Mouse (Mus musculus) heart, embryonic 12.5 days (tissue): ENCODE measurements around the gene Fbxo5. TPM values are rescaled to one million over a fixed set of nuclear protein-coding genes. Genes with fewer than 3 reads are reported as not detected.

Source experiments
- ATAC-seq: fragments of 200-750 bp; cut with Nextera tagmentation; 2 replicates; pipeline ENCODE4 v1.8.0; 2017; ENCODE audit warnings: moderate TSS enrichment, moderate library complexity; ENCODE audit not compliant: insufficient number of reproducible peaks, low FRiP score
- H3K27ac ChIP-seq: fragments of 300-500 bp; sonication (generic); 2 replicates; pipeline ENCODE4 v1.5.1; 2016; ENCODE audit warnings: mild to moderate bottlenecking, moderate library complexity; ENCODE audit not compliant: poor library complexity, severe bottlenecking
- H3K27me3 ChIP-seq: fragments of 300-500 bp; sonication (generic); replicated peaks from 2 replicates; pipeline ENCODE4 v1.6.1; 2016; ENCODE audit warnings: mild to moderate bottlenecking, moderate library complexity
- H3K36me3 ChIP-seq: fragments of 300-500 bp; sonication (generic); 2 replicates; pipeline ENCODE4 v1.6.1; 2016; ENCODE audit warnings: mild to moderate bottlenecking, moderate library complexity
- H3K4me1 ChIP-seq: fragments of 300-500 bp; sonication (generic); replicated peaks from 2 replicates; pipeline ENCODE4 v1.6.1; 2016; ENCODE audit warnings: mild to moderate bottlenecking
- H3K4me2 ChIP-seq: fragments of 300-500 bp; sonication (generic); 2 replicates; pipeline ENCODE4 v1.6.1; 2016; ENCODE audit warnings: mild to moderate bottlenecking, moderate library complexity
- H3K4me3 ChIP-seq: fragments of 300-500 bp; sonication (generic); 2 replicates; pipeline ENCODE4 v1.5.1; 2016; ENCODE audit warnings: mild to moderate bottlenecking
- H3K9ac ChIP-seq: fragments of 300-500 bp; sonication (generic); 2 replicates; pipeline ENCODE4 v1.6.1; 2016; ENCODE audit warnings: mild to moderate bottlenecking, moderate library complexity
- H3K9me3 ChIP-seq: fragments of 300-500 bp; sonication (generic); replicated peaks from 2 replicates; pipeline ENCODE4 v1.6.1; 2016; ENCODE audit warnings: mild to moderate bottlenecking, moderate library complexity
- WGBS: fragments of 180-500 bp; shearing (Covaris S2); methylation state at CpG from one replicate; pipeline ENCODE4 v1.1.7; 2016; 5-methylcytosine and 5-hydroxymethylcytosine counted together
- polyA plus RNA-seq: library from polyadenylated mRNA; unstranded; fragments of >200 nt; fragmentation: Nextera tagmentation; extraction: Ambion mirVana; gene quantifications from 2 replicates; pipeline ENCODE4 v1.2.1, GENCODE M21; 2016

The Fbxo5 gene
- polyA plus RNA-seq, result 49.0 and 50.9 TPM in 2 replicates

- peak; percentile 97 for ATAC-seq
- WGBS, result under 1% methylated on average over 42 of the region's 42 CpGs
- Histone ChIP-seq H3K27me3 (no peaks in the 10 kb centered on the region), H3K4me1 (peaks cover 20% of the 10 kb centered on the region), H3K27ac (peak within 1 kb of the TSS; percentile 89), H3K9ac (peak within 1 kb of the TSS; percentile 88), H3K4me2 (peak within 1 kb of the TSS; percentile 96), H3K9me3 (no peaks in the 10 kb centered on the region), H3K4me3 (peak within 1 kb of the TSS; percentile 81), H3K36me3 (peaks cover 27% of the 10 kb centered on the region)
Observed at GRCm38 (mm10) chr10:5805243-5805730, at the start of gene Fbxo5. Gene Fbxo5, minus strand, starts transcription at chr10:5805600.

GRCm38 (mm10) chr10:5853290-5853868 is 48.0 kb upstream of the Fbxo5 start:
- Histone ChIP-seq H3K27ac (no peak overlapping the region), H3K9me3 (no peaks in the 10 kb centered on the region), H3K4me2 (no peak overlapping the region), H3K4me3 (no peak overlapping the region), H3K36me3 (no peaks in the 10 kb centered on the region), H3K4me1 (no peaks in the 10 kb centered on the region), H3K27me3 (no peaks in the 10 kb centered on the region), H3K9ac (no peak overlapping the region)
- ATAC-seq, result no peak
- 84% methylated on average over 8 of the region's 8 CpGs for WGBS

GRCm38 (mm10) chr10:5846939-5847338 is 41.5 kb upstream of the Fbxo5 start:
- ATAC-seq, result no peak
- WGBS, result 32% methylated on average over 2 of the region's 2 CpGs

GRCm38 (mm10) chr10:5841369-5841768 is 36.0 kb upstream of the Fbxo5 start:
- no peaks in the 10 kb centered on the region for H3K27me3 ChIP-seq
- H3K9ac ChIP-seq, result no peak overlapping the region
- no peak for ATAC-seq
- H3K36me3 ChIP-seq, result no peaks in the 10 kb centered on the region
- H3K4me3 ChIP-seq, result no peak overlapping the region
- no peaks in the 10 kb centered on the region for H3K4me1 ChIP-seq
- no peak overlapping the region for H3K4me2 ChIP-seq
- 78% methylated on average over 4 of the region's 4 CpGs for WGBS
- no peaks in the 10 kb centered on the region for H3K9me3 ChIP-seq
- no peak overlapping the region for H3K27ac ChIP-seq

More at GRCm38 (mm10) chr10:5846939-5847338, 41.5 kb upstream of the Fbxo5 start:
- Histone ChIP-seq H3K27me3 (no peaks in the 10 kb centered on the region), H3K4me1 (no peaks in the 10 kb centered on the region), H3K4me2 (no peak overlapping the region), H3K9ac (no peak overlapping the region), H3K36me3 (no peaks in the 10 kb centered on the region), H3K27ac (no peak overlapping the region), H3K9me3 (no peaks in the 10 kb centered on the region), H3K4me3 (no peak overlapping the region)

GRCm38 (mm10) chr10:5826336-5827025 is 21.1 kb upstream of the Fbxo5 start:
- H3K4me1 ChIP-seq, result peaks cover 12% of the 10 kb centered on the region
- H3K27me3 ChIP-seq, result no peaks in the 10 kb centered on the region
- WGBS, result 63% methylated on average over 6 of the region's 6 CpGs
- H3K4me3 ChIP-seq, result no peak overlapping the region
- no peak for ATAC-seq
- H3K9ac ChIP-seq, result no peak overlapping the region
- no peaks in the 10 kb centered on the region for H3K9me3 ChIP-seq
- no peak overlapping the region for H3K27ac ChIP-seq
- peaks cover 3% of the 10 kb centered on the region; the same call in 1 of the 2 replicates for H3K36me3 ChIP-seq
- no peak overlapping the region for H3K4me2 ChIP-seq

GRCm38 (mm10) chr10:5824779-5825178 is 19.4 kb upstream of the Fbxo5 start:
- H3K4me3 ChIP-seq, result peak overlapping the region; percentile 96
- peaks cover 12% of the 10 kb centered on the region for H3K4me1 ChIP-seq
- no peak for ATAC-seq
- H3K9me3 ChIP-seq, result no peaks in the 10 kb centered on the region
- H3K9ac ChIP-seq, result peak overlapping the region; percentile 66
- H3K4me2 ChIP-seq, result peak overlapping the region; percentile 86
- 1% methylated on average over 3 of the region's 3 CpGs for WGBS
- peak overlapping the region; percentile 91 for H3K27ac ChIP-seq
- H3K36me3 ChIP-seq, result peaks cover 12% of the 10 kb centered on the region
- no peaks in the 10 kb centered on the region for H3K27me3 ChIP-seq

GRCm38 (mm10) chr10:5823740-5824491 is 18.5 kb upstream of the Fbxo5 start, which contains the start of gene Mtrf1l:
Gene Mtrf1l, minus strand, starts transcription at chr10:5823910.
- no peaks in the 10 kb centered on the region for H3K27me3 ChIP-seq
- ATAC-seq, result peak; percentile 98
- under 1% methylated on average over 47 of the region's 47 CpGs for WGBS
- no peaks in the 10 kb centered on the region for H3K9me3 ChIP-seq
- H3K27ac ChIP-seq, result peak within 1 kb of the TSS; percentile 91
- H3K4me1 ChIP-seq, result peaks cover 12% of the 10 kb centered on the region
- H3K4me2 ChIP-seq, result peak within 1 kb of the TSS; percentile 86
- peaks cover 20% of the 10 kb centered on the region for H3K36me3 ChIP-seq
- H3K4me3 ChIP-seq, result peak within 1 kb of the TSS; percentile 96
- peak within 1 kb of the TSS; percentile 98 for H3K9ac ChIP-seq

GRCm38 (mm10) chr10:5823291-5823739 is 17.9 kb upstream of the Fbxo5 start:
- peaks cover 12% of the 10 kb centered on the region for H3K4me1 ChIP-seq
- H3K4me2 ChIP-seq, result peak overlapping the region; percentile 86
- ATAC-seq, result peak; percentile 15; the same call in 1 of the 2 replicates
- under 1% methylated on average over 37 of the region's 37 CpGs for WGBS
- H3K27me3 ChIP-seq, result no peaks in the 10 kb centered on the region
- H3K27ac ChIP-seq, result peak overlapping the region; percentile 91
- H3K36me3 ChIP-seq, result peaks cover 26% of the 10 kb centered on the region
- H3K9me3 ChIP-seq, result no peaks in the 10 kb centered on the region
- H3K4me3 ChIP-seq, result peak overlapping the region; percentile 96
- peak overlapping the region; percentile 98 for H3K9ac ChIP-seq

GRCm38 (mm10) chr10:5818772-5819171 is 13.4 kb upstream of the Fbxo5 start:
- Histone ChIP-seq H3K4me1 (peaks cover 12% of the 10 kb centered on the region), H3K9me3 (no peaks in the 10 kb centered on the region), H3K27me3 (no peaks in the 10 kb centered on the region), H3K9ac (no peak overlapping the region), H3K27ac (no peak overlapping the region), H3K36me3 (peaks cover 63% of the 10 kb centered on the region), H3K4me2 (no peak overlapping the region), H3K4me3 (no peak overlapping the region)
- 86% methylated on average over 3 of the region's 3 CpGs for WGBS
- ATAC-seq, result no peak

GRCm38 (mm10) chr10:5815968-5816367 is 10.6 kb upstream of the Fbxo5 start:
- Histone ChIP-seq H3K4me2 (no peak overlapping the region), H3K4me3 (no peak overlapping the region), H3K9me3 (no peaks in the 10 kb centered on the region), H3K4me1 (no peaks in the 10 kb centered on the region; the same call in 1 of the 2 replicates), H3K27ac (no peak overlapping the region), H3K36me3 (peaks cover 82% of the 10 kb centered on the region), H3K27me3 (no peaks in the 10 kb centered on the region), H3K9ac (no peak overlapping the region)
- 99% methylated on average over 2 of the region's 2 CpGs for WGBS
- no peak for ATAC-seq

GRCm38 (mm10) chr10:5813724-5814123 is 8.3 kb upstream of the Fbxo5 start:
- Histone ChIP-seq H3K4me1 (no peaks in the 10 kb centered on the region), H3K9ac (no peak overlapping the region)
- WGBS, result 93% methylated on average over 11 of the region's 11 CpGs

More at GRCm38 (mm10) chr10:5813724-5814123, 8.3 kb upstream of the Fbxo5 start:
- Histone ChIP-seq H3K4me3 (no peak overlapping the region), H3K9me3 (no peaks in the 10 kb centered on the region), H3K27ac (no peak overlapping the region), H3K4me2 (no peak overlapping the region), H3K36me3 (peaks cover 66% of the 10 kb centered on the region), H3K27me3 (no peaks in the 10 kb centered on the region)
- ATAC-seq, result no peak
